Mouse (Mus musculus) bone marrow, adult 2 months (tissue): ENCODE data around the gene Cdc42se1. TPM values are rescaled to one million over a fixed set of nuclear protein-coding genes. Genes with fewer than 3 reads are reported as not detected.

Source experiments
- H3K27ac ChIP-seq: fragments of 200-500 bp; 2 replicates; pipeline ENCODE4 v1.5.1; 2012; ENCODE audit warnings: low read depth, mild to moderate bottlenecking, control low read depth, inconsistent platforms, low read length; ENCODE audit not compliant: control insufficient read depth, poor library complexity, insufficient read depth
- H3K4me1 ChIP-seq: fragments of 200-500 bp; 2 replicates; pipeline ENCODE4 v1.6.1; 2011; ENCODE audit warnings: low read length; ENCODE audit not compliant: control insufficient read depth, insufficient read depth
- H3K4me3 ChIP-seq: fragments of 200-500 bp; replicated peaks from 2 replicates; pipeline ENCODE3; 2011; ENCODE audit warnings: mild to moderate bottlenecking, low read depth, low read length, control low read depth; ENCODE audit not compliant: control insufficient read depth
- CTCF ChIP-seq: fragments of 200-500 bp; IDR thresholded peaks from 2 replicates; pipeline ENCODE4 v1.5.1; 2011; ENCODE audit warnings: low read length, control low read depth; ENCODE audit not compliant: control insufficient read depth, insufficient read depth
- POLR2A ChIP-seq: fragments of 200-500 bp; IDR thresholded peaks from 2 replicates; pipeline ENCODE4 v1.6.1; 2011; ENCODE audit warnings: low read depth, mild to moderate bottlenecking, control low read depth, low read length, borderline replicate concordance; ENCODE audit not compliant: control insufficient read depth
- WGBS: fragments of 180-500 bp; shearing (Covaris S2); methylation state at CpG from one replicate; pipeline ENCODE4 v1.1.7; 2018; 5-methylcytosine and 5-hydroxymethylcytosine counted together
- polyA plus RNA-seq: library from polyadenylated mRNA; stranded (reverse); fragments of >200 nt; gene quantifications from 2 replicates; pipeline ENCODE4 v1.2.4, GENCODE M21; 2011; ENCODE audit warnings: low replicate concordance; ENCODE audit not compliant: missing spikeins, insufficient read depth, insufficient read length

Cdc42se1 gene
- polyA plus RNA-seq, 1 experiment, result 54.7 TPM

GRCm38 (mm10) chr3:95269789-95270188 is 41.3 kb downstream of the Cdc42se1 start:
- TF ChIP-seq POLR2A (no peak), CTCF (no peak)
- no peak overlapping the region for H3K4me3 ChIP-seq
- no peak overlapping the region for H3K27ac ChIP-seq
- no peaks in the 10 kb centered on the region for H3K4me1 ChIP-seq
- WGBS, result 93% methylated on average over 5 of the region's 5 CpGs

GRCm38 (mm10) chr3:95270766-95271364 is 42.3 kb downstream of the Cdc42se1 start:
- WGBS, result 91% methylated on average over 12 of the region's 12 CpGs

GRCm38 (mm10) chr3:95273471-95273870 is 44.9 kb downstream of the Cdc42se1 start:
- TF ChIP-seq CTCF, result no peak
- TF ChIP-seq POLR2A, result no peak
- no peaks in the 10 kb centered on the region; the same call in 1 of the 2 replicates for H3K4me1 ChIP-seq
- 86% methylated on average over 5 of the region's 5 CpGs for WGBS

More at GRCm38 (mm10) chr3:95270766-95271364, 42.3 kb downstream of the Cdc42se1 start:
- Histone ChIP-seq H3K4me3 (no peak overlapping the region), H3K27ac (no peak overlapping the region), H3K4me1 (no peaks in the 10 kb centered on the region; the same call in 1 of the 2 replicates)
- TF ChIP-seq POLR2A, result no peak
- TF ChIP-seq CTCF, result no peak

GRCm38 (mm10) chr3:95274453-95274852 is 45.9 kb downstream of the Cdc42se1 start:
- no peak overlapping the region for H3K4me3 ChIP-seq
- 88% methylated on average over 4 of the region's 4 CpGs for WGBS
- H3K27ac ChIP-seq, result no peak overlapping the region
- H3K4me1 ChIP-seq, result no peaks in the 10 kb centered on the region; the same call in 1 of the 2 replicates
- TF ChIP-seq POLR2A, result no peak
- TF ChIP-seq CTCF, result 0 out of 2 replicates have a peak, but pooled peaks have one; percentile 7

More at GRCm38 (mm10) chr3:95273471-95273870, 44.9 kb downstream of the Cdc42se1 start:
- Histone ChIP-seq H3K27ac (no peak overlapping the region), H3K4me3 (no peak overlapping the region)

GRCm38 (mm10) chr3:95275161-95275560 is 46.6 kb downstream of the Cdc42se1 start:
- TF ChIP-seq CTCF (no peak), POLR2A (no peak)
- 53% methylated on average over 6 of the region's 6 CpGs for WGBS
- Histone ChIP-seq H3K4me1 (no peaks in the 10 kb centered on the region; the same call in 1 of the 2 replicates), H3K27ac (no peak overlapping the region), H3K4me3 (no peak overlapping the region)

GRCm38 (mm10) chr3:95276428-95276934 is 47.9 kb downstream of the Cdc42se1 start:
- WGBS, result 34% methylated on average over 5 of the region's 5 CpGs
- TF ChIP-seq POLR2A (no peak), CTCF (no peak)
- Histone ChIP-seq H3K27ac (no peak overlapping the region), H3K4me3 (no peak overlapping the region), H3K4me1 (no peaks in the 10 kb centered on the region; the same call in 1 of the 2 replicates)

GRCm38 (mm10) chr3:95277149-95277551 is 48.6 kb downstream of the Cdc42se1 start:
- H3K4me3 ChIP-seq, result no peak overlapping the region
- no peak for TF ChIP-seq CTCF
- TF ChIP-seq POLR2A, result no peak
- no peak overlapping the region for H3K27ac ChIP-seq
- 56% methylated on average over 1 of the region's 1 CpGs for WGBS
- H3K4me1 ChIP-seq, result no peaks in the 10 kb centered on the region; the same call in 1 of the 2 replicates

- peak overlapping the region; percentile 84; the same call in 1 of the 2 replicates for H3K27ac ChIP-seq
- TF ChIP-seq CTCF (no peak), POLR2A (no peak)
- H3K4me1 ChIP-seq, result no peaks in the 10 kb centered on the region; the same call in 1 of the 2 replicates
- whole genome bisulfite sequencing, result 3% methylated on average over 8 of the region's 8 CpGs
- H3K4me3 ChIP-seq, result peak overlapping the region; percentile 37
Measured at GRCm38 (mm10) chr3:95280747-95281146, 52.2 kb downstream of the Cdc42se1 start.
